Mouse (Mus musculus) heart, embryonic 15.5 days (tissue): ENCODE measurements around the gene Ppm1l. TPM values are rescaled to one million over a fixed set of nuclear protein-coding genes. Genes with fewer than 3 reads are reported as not detected.
A peak's percentile ranks its signal among the peaks of the same experiment; 100 is the strongest.

Experiments used
- ATAC-seq: fragments of 200-750 bp; cut with Nextera tagmentation; replicated peaks from 2 replicates; pipeline ENCODE4 v1.8.0; 2017; ENCODE audit warnings: low read depth, moderate TSS enrichment; ENCODE audit not compliant: insufficient number of reproducible peaks, insufficient read depth, low FRiP score
- H3K27ac ChIP-seq: fragments of 300-500 bp; sonication (generic); 2 replicates; pipeline ENCODE4 v1.5.1; 2015; ENCODE audit warnings: mild to moderate bottlenecking, inconsistent platforms
- H3K27me3 ChIP-seq: fragments of 300-500 bp; sonication (generic); 2 replicates; pipeline ENCODE4 v1.6.1; 2015; ENCODE audit warnings: inconsistent platforms
- H3K36me3 ChIP-seq: fragments of 300-500 bp; sonication (generic); 2 replicates; pipeline ENCODE4 v1.6.1; 2015; ENCODE audit warnings: mild to moderate bottlenecking, inconsistent platforms
- H3K4me1 ChIP-seq: fragments of 300-500 bp; sonication (generic); replicated peaks from 2 replicates; pipeline ENCODE4 v1.6.1; 2015; ENCODE audit warnings: inconsistent platforms
- H3K4me2 ChIP-seq: fragments of 300-500 bp; sonication (generic); 2 replicates; pipeline ENCODE4 v1.6.1; 2015; ENCODE audit warnings: inconsistent platforms, mild to moderate bottlenecking, moderate library complexity
- H3K4me3 ChIP-seq: fragments of 300-500 bp; sonication (generic); 2 replicates; pipeline ENCODE4 v1.5.1; 2015; ENCODE audit warnings: mild to moderate bottlenecking, inconsistent platforms
- H3K9ac ChIP-seq: fragments of 300-500 bp; sonication (generic); 2 replicates; pipeline ENCODE4 v1.6.1; 2015; ENCODE audit warnings: mild to moderate bottlenecking, inconsistent platforms
- H3K9me3 ChIP-seq: fragments of 300-500 bp; sonication (generic); replicated peaks from 2 replicates; pipeline ENCODE4 v1.6.1; 2016; ENCODE audit warnings: inconsistent platforms
- WGBS: fragments of 180-500 bp; shearing (Covaris S2); methylation state at CpG from one replicate; pipeline ENCODE4 v1.1.7; 2015; ENCODE audit warnings: mixed read lengths; 5-methylcytosine and 5-hydroxymethylcytosine counted together
- polyA plus RNA-seq: library from polyadenylated mRNA; unstranded; fragments of >200 nt; fragmentation: Nextera tagmentation; extraction: Ambion mirVana; gene quantifications from 2 replicates; pipeline ENCODE4 v1.2.1, GENCODE M21; 2015

Ppm1l gene
- polyA plus RNA-seq, 1 experiment from 2014 or later, result 8.5 TPM

DNA sequence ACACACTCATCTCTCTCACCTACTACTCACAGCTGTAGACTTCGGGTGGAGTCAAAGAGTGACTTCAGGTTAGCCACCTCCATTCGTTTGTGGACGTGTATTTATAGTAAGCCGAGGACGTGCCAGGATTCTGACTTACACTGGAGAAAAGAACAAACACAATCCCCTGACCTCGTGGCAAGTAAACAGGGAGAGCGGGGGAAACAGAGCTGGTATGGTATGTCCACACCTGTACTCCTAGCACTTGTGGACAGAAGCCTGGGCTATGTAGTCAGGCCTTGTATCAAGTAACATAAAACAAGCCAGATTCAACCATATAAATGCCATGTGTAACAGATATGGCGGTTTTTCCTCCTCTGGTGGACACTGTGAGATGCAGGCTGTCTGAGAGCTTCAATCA, 20.4 kb upstream of the Ppm1l start:
- WGBS, result 59% methylated on average over 8 of the region's 8 CpGs
- Histone ChIP-seq H3K4me2 (no peak overlapping the region), H3K27ac (no peak overlapping the region), H3K4me1 (peaks cover 10% of the 10 kb centered on the region; the same call in 1 of the 2 replicates), H3K36me3 (no peaks in the 10 kb centered on the region), H3K9ac (no peak overlapping the region), H3K27me3 (no peaks in the 10 kb centered on the region), H3K9me3 (no peaks in the 10 kb centered on the region), H3K4me3 (no peak overlapping the region)
- ATAC-seq, result no peak

DNA sequence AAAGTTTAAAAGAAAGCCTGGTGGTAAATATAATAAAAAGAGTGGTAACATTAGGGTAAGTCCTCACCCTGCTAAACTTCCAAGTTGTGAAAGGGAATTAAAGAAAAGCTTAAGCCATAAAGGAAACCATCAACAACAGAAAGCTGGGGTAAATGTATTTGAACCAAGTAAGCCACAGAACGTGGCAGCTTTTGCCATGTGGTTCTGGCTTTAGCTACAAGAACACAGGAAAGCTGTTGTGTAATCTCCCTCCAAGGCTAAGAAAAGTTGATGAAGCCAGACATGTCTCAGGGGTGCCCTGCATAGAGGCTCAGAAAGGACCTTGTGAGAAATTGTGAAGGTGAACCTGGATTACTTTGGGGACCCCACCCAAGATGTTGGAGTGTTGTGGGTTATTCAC, 16.5 kb upstream of the Ppm1l start:
- H3K9me3 ChIP-seq, result no peaks in the 10 kb centered on the region
- 77% methylated on average over 1 of the region's 1 CpGs for WGBS
- no peak for ATAC-seq
- H3K4me1 ChIP-seq, result peaks cover 8% of the 10 kb centered on the region; the same call in 1 of the 2 replicates
- no peak overlapping the region for H3K4me2 ChIP-seq
- H3K36me3 ChIP-seq, result no peaks in the 10 kb centered on the region
- H3K27ac ChIP-seq, result no peak overlapping the region
- H3K27me3 ChIP-seq, result no peaks in the 10 kb centered on the region
- H3K4me3 ChIP-seq, result no peak overlapping the region
- no peak overlapping the region for H3K9ac ChIP-seq

DNA sequence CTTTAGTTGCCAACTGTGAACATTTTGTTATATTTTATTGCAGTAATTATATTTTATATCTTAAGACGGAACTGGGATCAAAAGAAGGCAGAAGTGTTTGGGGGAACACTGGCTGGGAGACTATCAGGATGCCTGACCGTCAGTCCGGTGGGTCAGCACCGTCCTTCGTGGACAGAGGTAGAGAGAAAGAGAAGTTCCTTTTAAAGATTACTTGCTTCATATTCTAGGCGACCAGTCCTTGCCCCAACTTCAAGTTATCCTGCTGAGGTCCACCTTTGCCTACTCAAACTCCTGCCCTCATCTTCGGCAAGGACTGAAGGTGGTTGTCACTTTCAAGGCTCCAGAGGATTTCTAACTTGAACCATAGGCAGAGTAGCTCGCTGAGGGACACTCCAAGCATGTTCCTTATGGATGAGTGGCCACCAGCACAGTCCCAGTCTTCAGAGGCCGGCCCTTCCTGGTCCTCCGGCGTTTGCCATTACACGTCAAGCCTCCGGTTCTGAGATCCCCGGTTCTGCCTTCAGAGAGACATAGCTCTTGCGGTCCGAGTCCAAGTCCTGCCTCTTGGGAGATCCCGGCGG, 761 bp upstream of the Ppm1l start:
- Histone ChIP-seq H3K4me1 (peaks cover 16% of the 10 kb centered on the region), H3K27me3 (peaks cover 4% of the 10 kb centered on the region; the same call in 1 of the 2 replicates), H3K9me3 (no peaks in the 10 kb centered on the region), H3K4me2 (peak overlapping the region; percentile 95), H3K27ac (peak overlapping the region; percentile 86), H3K9ac (peak overlapping the region; percentile 69), H3K4me3 (peak overlapping the region; percentile 72), H3K36me3 (no peaks in the 10 kb centered on the region)
- WGBS, result 2% methylated on average over 18 of the region's 18 CpGs
- ATAC-seq, result peak; percentile 23

DNA sequence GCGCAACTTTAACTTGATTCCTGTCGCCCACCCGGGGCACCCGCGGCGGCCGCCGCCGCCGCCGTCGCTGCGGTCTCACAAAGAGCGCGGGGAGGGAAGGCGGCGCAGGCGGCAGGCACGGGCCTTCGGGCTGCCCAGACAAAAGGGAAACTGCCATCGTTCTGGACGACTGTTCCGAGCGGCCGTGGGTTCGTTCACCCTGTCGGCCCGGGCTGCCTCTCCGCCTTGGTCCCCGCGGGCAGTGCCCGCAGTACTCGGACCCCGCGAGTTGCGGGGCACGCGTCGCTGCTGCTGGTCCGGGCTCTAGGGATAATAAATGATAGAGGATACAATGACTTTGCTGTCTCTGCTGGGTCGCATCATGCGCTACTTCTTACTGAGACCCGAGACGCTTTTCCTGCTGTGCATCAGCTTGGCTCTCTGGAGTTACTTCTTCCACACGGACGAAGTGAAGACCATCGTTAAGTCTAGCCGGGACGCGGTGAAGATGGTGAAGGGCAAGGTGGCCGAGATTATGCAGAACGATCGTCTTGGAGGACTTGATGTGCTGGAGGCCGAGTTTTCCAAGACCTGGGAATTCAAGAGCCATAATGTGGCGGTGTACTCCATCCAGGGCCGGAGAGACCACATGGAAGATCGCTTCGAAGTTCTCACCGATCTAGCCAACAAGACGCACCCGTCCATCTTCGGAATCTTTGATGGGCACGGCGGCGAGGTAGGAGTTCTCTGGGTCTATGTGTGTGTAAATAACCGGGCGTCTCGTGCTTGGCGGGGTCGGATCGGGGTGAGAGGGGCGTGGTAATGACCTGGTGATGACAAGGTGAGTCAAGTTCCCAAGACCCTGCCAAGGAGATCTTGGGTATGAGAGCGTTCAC, 827 bp downstream of the Ppm1l start:
- under 1% methylated on average over 72 of the region's 73 CpGs for WGBS
- Histone ChIP-seq H3K27ac (peak overlapping the region; percentile 78), H3K4me2 (peak overlapping the region; percentile 95), H3K4me1 (peaks cover 16% of the 10 kb centered on the region), H3K27me3 (peaks cover 4% of the 10 kb centered on the region; the same call in 1 of the 2 replicates), H3K36me3 (no peaks in the 10 kb centered on the region), H3K9me3 (no peaks in the 10 kb centered on the region), H3K4me3 (peak overlapping the region; percentile 72), H3K9ac (peak overlapping the region; percentile 81)
- peak; percentile 45 for ATAC-seq

DNA sequence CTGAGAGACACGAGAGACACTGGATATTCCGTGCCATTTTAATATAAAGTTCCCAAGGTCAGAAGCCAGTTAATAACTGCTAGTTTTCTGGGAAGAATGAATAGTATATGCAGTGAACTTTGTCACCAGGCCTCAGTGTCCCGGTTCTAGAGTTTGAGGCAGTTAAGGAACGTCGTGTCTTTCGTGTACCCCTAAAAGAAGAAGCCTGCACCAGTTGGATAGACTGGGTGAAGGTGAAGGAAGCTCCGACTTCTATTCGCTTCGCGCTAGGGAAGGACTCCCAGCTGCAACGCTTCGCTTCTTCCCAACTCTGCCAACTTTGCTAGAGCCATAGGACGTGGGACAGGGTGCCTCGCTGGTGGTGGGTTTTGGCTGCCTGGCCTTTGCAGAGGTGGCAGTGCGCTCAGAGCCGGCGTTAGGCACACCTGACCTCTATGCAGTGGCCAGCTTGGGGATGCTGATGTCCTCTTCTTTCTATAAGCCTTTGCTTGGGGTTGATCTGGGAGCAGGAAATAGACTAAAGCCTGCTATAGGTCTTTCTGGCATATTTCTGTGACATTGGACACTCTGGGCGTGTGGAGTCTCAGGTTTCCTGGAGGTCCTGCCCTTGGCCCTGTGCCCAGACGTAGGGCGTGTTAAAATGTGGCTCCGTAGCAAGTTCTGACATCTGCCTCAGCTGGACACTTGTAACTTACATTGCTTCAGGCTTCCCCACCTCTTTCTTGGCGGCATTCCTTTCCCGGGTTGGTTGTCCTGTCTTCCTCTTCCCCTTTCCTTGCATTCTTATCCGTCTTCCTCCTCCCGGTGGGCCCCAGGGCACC, 1.7 kb downstream of the Ppm1l start:
- ATAC-seq, result no peak
- Histone ChIP-seq H3K4me3 (peak overlapping the region; percentile 72), H3K9ac (peak overlapping the region; percentile 81), H3K27me3 (peaks cover 4% of the 10 kb centered on the region; the same call in 1 of the 2 replicates), H3K4me1 (peaks cover 16% of the 10 kb centered on the region), H3K36me3 (no peaks in the 10 kb centered on the region), H3K27ac (peak overlapping the region; percentile 54), H3K9me3 (no peaks in the 10 kb centered on the region), H3K4me2 (peak overlapping the region; percentile 95)
- 4% methylated on average over 25 of the region's 25 CpGs for WGBS

DNA sequence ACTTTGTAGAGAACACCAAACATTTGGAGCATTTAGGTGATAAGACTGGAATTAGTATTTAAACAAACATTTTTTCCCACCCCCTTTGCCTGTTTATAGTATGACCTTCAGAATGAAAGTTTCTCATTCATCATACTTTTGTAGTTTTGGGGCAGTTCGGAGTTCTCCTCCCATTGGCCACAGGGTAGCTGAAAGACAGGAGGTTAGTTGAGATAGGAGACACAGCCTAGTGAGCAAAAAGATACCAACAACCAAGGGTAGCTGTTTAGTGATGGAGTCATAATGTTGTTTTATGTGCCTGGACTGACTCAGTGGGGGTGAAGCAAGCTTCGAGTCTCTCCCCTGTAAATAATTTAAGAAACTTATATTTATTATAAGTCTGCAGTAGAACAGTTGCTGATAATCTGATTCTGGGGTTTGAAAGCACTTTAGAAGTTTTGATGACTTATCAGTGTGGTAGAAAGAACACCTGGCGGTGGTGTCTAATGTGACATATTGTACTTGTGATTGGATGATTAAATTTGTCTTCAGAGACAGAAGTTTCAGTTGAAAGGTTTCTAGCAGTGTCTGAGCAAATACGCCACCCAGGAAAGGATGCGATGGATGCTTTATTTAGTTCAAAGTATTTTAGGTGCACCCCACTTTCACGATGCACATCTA, 2.5 kb downstream of the Ppm1l start:
- Histone ChIP-seq H3K4me2 (peak overlapping the region; percentile 95), H3K27ac (peak overlapping the region; percentile 54; the same call in 1 of the 2 replicates), H3K4me3 (peak overlapping the region; percentile 72), H3K4me1 (peaks cover 20% of the 10 kb centered on the region), H3K36me3 (no peaks in the 10 kb centered on the region), H3K9me3 (no peaks in the 10 kb centered on the region), H3K9ac (peak overlapping the region; percentile 81), H3K27me3 (peaks cover 4% of the 10 kb centered on the region; the same call in 1 of the 2 replicates)
- 75% methylated on average over 6 of the region's 6 CpGs for WGBS
- ATAC-seq, result no peak

DNA sequence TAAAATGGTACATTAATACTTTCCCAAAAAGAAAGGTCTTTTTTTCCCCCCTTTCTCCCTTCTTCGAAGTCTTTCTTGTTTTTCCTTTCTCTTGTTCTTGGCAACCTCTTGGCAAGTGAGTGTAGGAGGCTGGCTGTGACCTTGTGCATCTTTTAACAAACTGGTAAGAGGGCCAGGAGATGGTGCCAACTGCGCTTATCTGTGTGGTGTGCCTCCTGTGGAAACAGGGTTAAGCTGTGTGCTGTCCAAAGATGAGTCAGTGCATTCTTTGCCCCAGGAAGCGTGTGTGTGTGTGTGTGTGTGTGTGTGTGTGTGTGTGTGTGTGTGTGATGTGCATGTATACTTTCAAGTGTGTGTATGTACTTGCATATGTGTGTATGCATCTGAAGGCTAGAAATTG, 7.3 kb downstream of the Ppm1l start:
- no peak; the same call in 1 of the 2 replicates for ATAC-seq
- H3K9ac ChIP-seq, result no peak overlapping the region
- 52% methylated on average over 3 of the region's 3 CpGs for WGBS

DNA sequence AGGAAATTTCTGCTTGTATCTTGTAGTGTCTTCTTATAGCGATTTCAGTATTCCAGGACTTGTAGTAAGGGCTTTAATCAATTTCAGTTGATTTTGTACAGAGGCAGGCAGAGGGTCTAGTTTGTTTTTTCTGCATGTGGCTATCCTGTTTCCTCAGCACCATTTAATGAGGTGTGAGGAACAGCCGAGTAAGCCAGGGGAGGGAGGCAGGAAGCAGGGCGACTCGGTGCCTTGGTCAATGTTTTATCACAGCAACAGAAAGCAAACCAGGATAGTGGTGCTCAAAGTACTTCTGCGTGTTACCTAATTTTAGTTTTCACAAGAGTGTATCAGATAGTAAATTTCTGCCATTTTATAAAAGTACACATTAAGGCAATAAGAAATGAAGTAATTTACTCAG, 13.2 kb downstream of the Ppm1l start:
- H3K9me3 ChIP-seq, result no peaks in the 10 kb centered on the region
- no peaks in the 10 kb centered on the region; the same call in 1 of the 2 replicates for H3K4me1 ChIP-seq
- no peak overlapping the region for H3K4me3 ChIP-seq
- no peak overlapping the region for H3K9ac ChIP-seq
- H3K27ac ChIP-seq, result no peak overlapping the region
- ATAC-seq, result no peak
- no peak overlapping the region for H3K4me2 ChIP-seq
- WGBS, result 37% methylated on average over 5 of the region's 5 CpGs
- H3K36me3 ChIP-seq, result no peaks in the 10 kb centered on the region
- H3K27me3 ChIP-seq, result no peaks in the 10 kb centered on the region

More for the DNA sequence above, 7.3 kb downstream of the Ppm1l start:
- Histone ChIP-seq H3K4me1 (peaks cover 11% of the 10 kb centered on the region), H3K9me3 (no peaks in the 10 kb centered on the region), H3K36me3 (no peaks in the 10 kb centered on the region), H3K27me3 (no peaks in the 10 kb centered on the region), H3K27ac (no peak overlapping the region), H3K4me3 (no peak overlapping the region), H3K4me2 (no peak overlapping the region)

DNA sequence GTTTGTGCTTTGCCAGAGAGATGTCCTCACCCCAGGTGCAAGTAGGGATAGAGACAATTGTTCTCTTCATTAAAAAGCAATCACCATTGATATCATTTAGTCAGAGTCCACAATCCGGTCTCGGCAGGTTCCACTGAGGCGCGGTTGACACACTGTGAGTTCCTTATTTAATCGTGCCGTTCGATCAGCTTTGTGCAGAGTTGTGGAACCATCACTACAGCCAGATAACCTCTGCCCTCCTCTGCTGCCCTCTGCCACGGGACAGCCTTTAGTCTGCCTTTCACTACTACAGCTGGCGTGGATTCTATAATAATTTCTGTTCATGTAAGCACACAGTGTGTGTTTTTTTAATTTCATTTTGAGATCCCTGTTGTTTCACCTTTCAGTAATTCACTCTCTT, 17.2 kb downstream of the Ppm1l start:
- no peak for ATAC-seq
- WGBS, result 72% methylated on average over 9 of the region's 9 CpGs
- Histone ChIP-seq H3K4me3 (no peak overlapping the region), H3K4me1 (no peaks in the 10 kb centered on the region; the same call in 1 of the 2 replicates), H3K9ac (no peak overlapping the region), H3K36me3 (no peaks in the 10 kb centered on the region), H3K27me3 (no peaks in the 10 kb centered on the region), H3K27ac (no peak overlapping the region), H3K9me3 (no peaks in the 10 kb centered on the region), H3K4me2 (no peak overlapping the region)

DNA sequence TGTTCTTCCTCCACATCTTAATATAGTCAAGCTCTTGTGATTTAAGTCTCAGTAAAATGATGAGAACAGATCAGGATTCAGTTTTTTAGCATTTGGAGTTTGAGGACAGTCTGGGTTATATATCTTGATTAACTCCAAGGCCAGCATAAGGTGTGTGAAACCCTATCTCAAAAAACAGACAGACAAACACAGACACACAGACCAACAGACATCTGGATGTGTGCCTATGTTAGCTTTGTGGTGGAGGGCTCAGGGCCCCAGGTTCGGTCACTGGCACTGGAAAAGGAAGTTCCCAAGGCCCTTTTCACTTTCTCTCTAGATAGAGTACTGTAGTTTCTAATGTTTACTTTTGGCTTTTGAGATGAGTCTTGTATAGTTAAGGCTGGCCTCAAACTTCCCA, 23.8 kb downstream of the Ppm1l start:
- Histone ChIP-seq H3K27ac (no peak overlapping the region), H3K4me3 (no peak overlapping the region), H3K36me3 (no peaks in the 10 kb centered on the region), H3K4me1 (peaks cover 16% of the 10 kb centered on the region), H3K9ac (no peak overlapping the region), H3K9me3 (no peaks in the 10 kb centered on the region), H3K27me3 (no peaks in the 10 kb centered on the region), H3K4me2 (no peak overlapping the region)
- WGBS, result 68% methylated on average over 1 of the region's 1 CpGs
- ATAC-seq, result no peak

DNA sequence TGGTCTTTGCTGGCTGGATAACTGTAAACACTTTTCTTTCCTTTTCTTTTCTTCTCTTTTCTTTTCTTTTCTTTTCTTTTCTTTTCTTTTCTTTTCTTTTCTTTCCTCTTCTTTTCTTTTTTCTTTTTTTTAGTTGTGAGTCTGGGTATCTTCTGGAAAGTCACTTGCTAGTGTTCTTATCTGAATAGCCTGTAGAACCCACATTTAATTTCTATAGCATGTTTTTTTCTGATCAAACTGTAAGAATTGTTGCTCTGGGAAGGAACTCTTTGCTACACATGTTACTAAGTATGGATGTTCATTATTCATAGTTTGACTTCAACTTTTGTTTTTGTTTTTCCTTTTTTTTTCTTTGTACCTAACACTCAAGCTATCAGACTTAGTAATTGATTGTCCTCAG, 24.3 kb downstream of the Ppm1l start:
- H3K9ac ChIP-seq, result no peak overlapping the region
- H3K4me1 ChIP-seq, result peaks cover 16% of the 10 kb centered on the region
- no peak for ATAC-seq
- H3K36me3 ChIP-seq, result no peaks in the 10 kb centered on the region
- no peak overlapping the region for H3K4me3 ChIP-seq
- no peak overlapping the region for H3K27ac ChIP-seq
- no peak overlapping the region for H3K4me2 ChIP-seq
- no peaks in the 10 kb centered on the region for H3K9me3 ChIP-seq
- H3K27me3 ChIP-seq, result no peaks in the 10 kb centered on the region
